Mouse (Mus musculus): ENCODE data around the gene Paqr3. TPM values are rescaled to one million over a fixed set of nuclear protein-coding genes. Genes with fewer than 3 reads are reported as not detected.

The Paqr3 gene
- total RNA-seq (2014; rRNA removed): 30.9 and 32.3 TPM in 2 replicates
- polyA plus RNA-seq (2015; fragmentation: Nextera tagmentation; extraction: Ambion mirVana): 7.9 and 10.6 TPM in 2 replicates

DNA sequence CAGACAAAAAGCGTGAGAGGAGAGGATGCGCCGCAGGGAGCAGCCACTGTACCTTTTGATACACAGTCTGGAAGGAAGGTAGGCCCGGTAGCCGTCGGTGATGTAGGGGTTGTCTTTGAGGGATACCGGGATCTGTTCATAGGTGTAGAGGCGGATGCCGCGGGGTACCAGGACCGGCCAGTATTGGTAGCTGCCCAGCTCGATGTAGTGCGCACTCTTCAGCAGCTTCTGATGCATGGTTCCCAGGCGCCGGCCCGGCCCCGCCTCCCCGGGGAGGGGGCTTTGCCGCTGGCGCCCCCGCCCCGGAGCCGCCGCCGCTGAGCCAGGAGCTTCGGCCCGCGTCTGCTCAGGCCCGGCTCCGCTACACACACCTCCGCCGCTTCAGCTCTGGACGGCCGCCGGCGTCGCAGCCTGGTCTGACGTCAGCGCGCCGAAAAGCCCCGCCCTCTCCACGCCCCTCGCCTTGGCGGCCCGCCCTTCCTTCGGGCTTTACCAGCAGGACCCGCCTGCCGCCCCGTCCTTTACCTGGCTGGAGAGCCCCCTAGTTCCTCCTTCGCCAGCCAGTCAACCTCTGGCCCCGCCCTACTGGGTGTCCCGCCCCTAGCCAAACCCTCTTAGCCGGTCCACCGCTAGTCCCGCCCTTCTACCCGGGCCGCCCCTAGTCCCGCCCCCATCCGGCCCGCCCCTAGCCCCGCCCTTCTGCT lies at the start of gene Paqr3:
TSS of gene Paqr3 (minus strand) at position 390 of the 704 bp plus-strand sequence.
- peak within 1 kb of the TSS; percentile 78 for H3K4me3 ChIP-seq (ENCODE audit: low read depth, low read length)
- ATAC-seq (peak; percentile 97), DNase-seq (peak; percentile 94)
- H3K4me1 ChIP-seq (ENCODE audit: insufficient read depth): peaks cover 21% of the 10 kb centered on the region
- 4% methylated on average over 62 of the region's 62 CpGs for WGBS
- no peak for TF ChIP-seq CTCF (IDR thresholded peaks at IDR 0.05; ENCODE audit: low read depth)
- H3K4me2 ChIP-seq (ENCODE audit: low read depth): peak within 1 kb of the TSS; percentile 59
- H3K27me3 ChIP-seq (ENCODE audit: insufficient read depth, low read length): no peaks in the 10 kb centered on the region
- peak within 1 kb of the TSS; percentile 73 for H3K9ac ChIP-seq
- H3K27ac ChIP-seq (ENCODE audit: low read depth, low read length): peak within 1 kb of the TSS; percentile 66
- H3K36me3 ChIP-seq (ENCODE audit: insufficient read depth): peaks cover 7% of the 10 kb centered on the region; the same call in 1 of the 2 replicates
- H3K9me3 ChIP-seq (ENCODE audit: low read length): no peaks in the 10 kb centered on the region

DNA sequence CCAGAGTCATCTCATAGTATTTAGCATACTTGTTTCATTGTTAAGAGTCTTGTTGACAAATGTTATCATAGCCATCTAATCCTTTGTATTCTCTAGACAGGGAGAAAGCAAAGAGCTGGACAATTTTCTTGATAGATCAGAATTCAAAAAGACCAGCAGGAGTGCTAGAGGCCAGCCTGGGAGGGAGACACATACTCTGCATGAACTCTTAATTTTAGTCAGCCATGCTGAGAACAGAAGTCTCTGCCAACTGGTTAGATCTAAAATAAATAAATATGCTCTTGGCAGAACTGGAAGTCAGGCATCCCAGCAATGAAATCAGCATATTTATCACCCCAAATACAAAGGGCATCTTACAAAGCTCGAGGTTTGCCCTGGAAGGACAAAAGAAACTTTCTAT lies 43.3 kb upstream of the Paqr3 start:
- TF ChIP-seq CTCF (IDR thresholded peaks at IDR 0.05; ENCODE audit: low read depth): 0 out of 2 replicates have a peak, but pooled peaks have one; percentile 7

DNA sequence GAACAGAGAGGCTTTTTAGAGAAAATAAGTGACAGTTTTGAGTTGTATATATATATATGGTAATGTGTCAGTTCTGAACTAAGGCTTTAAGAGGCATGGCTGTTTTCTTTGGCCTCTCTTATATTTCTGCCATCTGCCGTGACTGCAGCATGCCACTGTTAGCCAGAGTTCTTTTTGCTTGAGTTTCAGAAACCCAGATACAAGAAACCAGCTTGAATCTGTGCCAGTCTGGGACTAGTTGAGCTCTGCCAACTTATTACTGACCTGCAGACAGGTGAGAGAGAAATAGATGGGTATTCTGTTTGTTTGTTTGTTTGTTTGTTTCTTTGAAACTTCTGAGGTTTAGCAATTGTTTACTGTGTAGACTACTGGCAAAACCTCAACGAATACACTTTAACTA lies 23.9 kb upstream of the Paqr3 start:
- H3K27ac ChIP-seq (ENCODE audit: low read depth, low read length): no peak overlapping the region
- ATAC-seq: peak; percentile 58; the same call in 1 of the 2 replicates
- peak; percentile 30 for DNase-seq

More for the DNA sequence above, 43.3 kb upstream of the Paqr3 start:
- H3K27ac ChIP-seq (ENCODE audit: low read depth, low read length): no peak overlapping the region
- H3K9ac ChIP-seq: no peak overlapping the region
- H3K27me3 ChIP-seq (ENCODE audit: insufficient read depth, low read length): no peaks in the 10 kb centered on the region
- WGBS: 19% methylated on average over 1 of the region's 1 CpGs
- H3K9me3 ChIP-seq (ENCODE audit: low read length): no peaks in the 10 kb centered on the region
- no peak overlapping the region for H3K4me2 ChIP-seq (ENCODE audit: low read depth)
- no peaks in the 10 kb centered on the region for H3K4me1 ChIP-seq (ENCODE audit: insufficient read depth)
- no peaks in the 10 kb centered on the region for H3K36me3 ChIP-seq (ENCODE audit: insufficient read depth)
- no peak for ATAC-seq
- peak; percentile 13 for DNase-seq
- no peak overlapping the region for H3K4me3 ChIP-seq (ENCODE audit: low read depth, low read length)

DNA sequence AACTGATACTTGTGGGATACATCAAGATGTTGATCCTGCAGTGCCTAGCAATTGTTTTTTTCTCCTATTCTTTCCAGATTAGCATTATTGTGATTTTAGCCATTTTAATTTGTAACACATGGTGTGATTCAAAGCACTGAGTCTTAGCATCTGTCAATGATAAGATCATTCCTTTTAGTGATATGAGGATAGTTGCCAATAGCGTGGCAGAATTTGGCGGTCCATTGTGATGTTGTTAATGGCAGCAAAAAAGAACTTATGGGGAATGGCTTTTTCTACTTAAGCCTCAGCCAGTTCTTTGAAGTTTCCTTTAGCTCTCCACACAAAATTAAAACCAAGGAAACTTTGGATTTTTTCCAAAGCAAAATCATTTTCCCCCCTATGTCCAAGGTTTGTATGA lies 18.2 kb upstream of the Paqr3 start:
- WGBS: 68% methylated on average over 2 of the region's 2 CpGs
- no peak for ATAC-seq
- Histone ChIP-seq H3K36me3 (ENCODE audit: insufficient read depth) (no peaks in the 10 kb centered on the region), H3K4me2 (ENCODE audit: low read depth) (no peak overlapping the region), H3K27ac (ENCODE audit: low read depth, low read length) (no peak overlapping the region), H3K9me3 (ENCODE audit: low read length) (no peaks in the 10 kb centered on the region), H3K27me3 (ENCODE audit: insufficient read depth, low read length) (no peaks in the 10 kb centered on the region), H3K4me3 (ENCODE audit: low read depth, low read length) (no peak overlapping the region), H3K9ac (no peak overlapping the region), H3K4me1 (ENCODE audit: insufficient read depth) (no peaks in the 10 kb centered on the region)
- no peak for DNase-seq
- TF ChIP-seq CTCF (IDR thresholded peaks at IDR 0.05; ENCODE audit: low read depth): no peak

More for the DNA sequence above, 23.9 kb upstream of the Paqr3 start:
- no peak overlapping the region for H3K9ac ChIP-seq
- no peaks in the 10 kb centered on the region for H3K4me1 ChIP-seq (ENCODE audit: insufficient read depth)
- no peak overlapping the region for H3K4me2 ChIP-seq (ENCODE audit: low read depth)
- WGBS: 70% methylated on average over 2 of the region's 2 CpGs
- no peaks in the 10 kb centered on the region for H3K27me3 ChIP-seq (ENCODE audit: insufficient read depth, low read length)
- TF ChIP-seq CTCF (IDR thresholded peaks at IDR 0.05; ENCODE audit: low read depth): no peak
- no peaks in the 10 kb centered on the region for H3K36me3 ChIP-seq (ENCODE audit: insufficient read depth)
- H3K4me3 ChIP-seq (ENCODE audit: low read depth, low read length): no peak overlapping the region
- H3K9me3 ChIP-seq (ENCODE audit: low read length): no peaks in the 10 kb centered on the region

DNA sequence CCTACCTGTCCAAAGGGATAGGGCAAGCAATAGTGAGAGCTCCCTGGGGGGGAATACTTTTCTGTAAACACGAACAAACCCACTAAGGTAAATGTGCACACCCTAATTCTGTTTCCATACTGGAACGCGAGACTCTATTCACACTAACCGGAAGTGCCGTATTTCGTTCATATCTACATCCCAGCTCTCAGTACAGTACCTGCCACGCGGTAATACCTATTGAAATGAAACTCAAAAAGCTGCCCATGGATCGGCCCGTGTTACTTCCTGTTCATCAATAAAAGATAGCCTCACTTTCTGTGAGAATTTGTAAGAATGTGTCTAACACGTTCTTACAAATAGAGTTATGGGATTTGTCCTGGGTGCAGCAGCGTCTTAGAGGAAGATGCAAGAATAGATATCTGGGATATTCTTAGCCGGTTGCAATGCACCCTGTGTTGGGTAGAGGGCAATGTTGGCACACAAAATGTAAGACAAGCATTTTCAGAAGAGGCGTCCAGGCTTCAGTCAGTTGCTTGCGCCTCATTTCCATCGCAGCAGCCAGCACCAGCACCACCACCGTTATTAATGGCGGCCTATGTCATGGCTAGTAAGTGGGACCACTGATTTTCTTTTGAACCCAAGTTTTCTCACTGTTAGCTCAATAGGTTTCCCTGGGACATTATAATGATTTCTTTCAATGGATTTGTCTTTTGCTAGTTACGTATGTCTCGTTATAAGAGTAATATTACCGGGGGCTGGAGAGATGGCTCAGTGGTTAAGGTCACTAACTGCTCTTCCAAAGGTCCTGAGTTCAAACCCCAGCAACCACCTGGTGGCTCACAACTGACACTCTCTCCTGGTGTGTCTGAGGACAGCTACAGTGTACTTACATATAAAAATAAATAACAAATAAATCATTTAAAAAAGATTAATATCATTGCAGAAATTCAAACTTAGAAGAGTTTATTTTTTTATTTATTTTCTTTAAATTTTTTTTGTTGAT lies 17.1 kb upstream of the Paqr3 start:
- no peak overlapping the region for H3K4me3 ChIP-seq (ENCODE audit: low read depth, low read length)
- peak overlapping the region; percentile 24; the same call in 1 of the 2 replicates for H3K4me2 ChIP-seq (ENCODE audit: low read depth)
- no peaks in the 10 kb centered on the region for H3K36me3 ChIP-seq (ENCODE audit: insufficient read depth)
- no peaks in the 10 kb centered on the region for H3K9me3 ChIP-seq (ENCODE audit: low read length)
- H3K27ac ChIP-seq (ENCODE audit: low read depth, low read length): no peak overlapping the region
- DNase-seq (peak; percentile 92), ATAC-seq (peak; percentile 81)
- H3K9ac ChIP-seq: no peak overlapping the region
- TF ChIP-seq CTCF (IDR thresholded peaks at IDR 0.05; ENCODE audit: low read depth): peak; percentile 93
- 45% methylated on average over 21 of the region's 21 CpGs for WGBS
- no peaks in the 10 kb centered on the region for H3K4me1 ChIP-seq (ENCODE audit: insufficient read depth)
- no peaks in the 10 kb centered on the region for H3K27me3 ChIP-seq (ENCODE audit: insufficient read depth, low read length)

DNA sequence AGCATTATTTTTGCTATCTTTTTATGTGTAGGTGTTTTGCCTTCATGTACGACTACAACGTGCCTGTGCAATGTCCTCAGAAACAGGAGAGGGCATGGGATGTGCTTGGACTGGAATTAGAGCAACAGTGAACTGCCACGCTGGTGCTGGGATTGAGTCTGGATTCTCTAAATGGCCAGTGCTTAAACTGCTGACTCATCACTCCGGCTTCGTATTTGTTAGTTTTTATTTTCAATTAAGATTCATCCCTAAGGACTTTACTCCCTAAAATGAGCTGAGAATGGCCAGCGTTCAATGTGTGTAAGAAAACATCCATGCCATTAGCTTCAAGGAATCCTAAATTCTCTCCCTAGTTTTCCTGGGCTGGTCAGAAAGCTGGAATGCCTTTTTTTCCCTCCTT lies 15.9 kb upstream of the Paqr3 start:
- H3K9ac ChIP-seq: no peak overlapping the region
- H3K27me3 ChIP-seq (ENCODE audit: insufficient read depth, low read length): no peaks in the 10 kb centered on the region
- ATAC-seq (no peak), DNase-seq (no peak)
- H3K4me3 ChIP-seq (ENCODE audit: low read depth, low read length): no peak overlapping the region
- 84% methylated on average over 6 of the region's 6 CpGs for WGBS
- no peaks in the 10 kb centered on the region for H3K9me3 ChIP-seq (ENCODE audit: low read length)
- H3K27ac ChIP-seq (ENCODE audit: low read depth, low read length): no peak overlapping the region
- no peaks in the 10 kb centered on the region for H3K4me1 ChIP-seq (ENCODE audit: insufficient read depth)
- TF ChIP-seq CTCF (IDR thresholded peaks at IDR 0.05; ENCODE audit: low read depth): no peak
- H3K36me3 ChIP-seq (ENCODE audit: insufficient read depth): no peaks in the 10 kb centered on the region
- H3K4me2 ChIP-seq (ENCODE audit: low read depth): no peak overlapping the region

All from forebrain, postnatal 0 days (tissue).